Mouse (Mus musculus): ENCODE results near the gene S100a10.

The S100a10 gene

DNA sequence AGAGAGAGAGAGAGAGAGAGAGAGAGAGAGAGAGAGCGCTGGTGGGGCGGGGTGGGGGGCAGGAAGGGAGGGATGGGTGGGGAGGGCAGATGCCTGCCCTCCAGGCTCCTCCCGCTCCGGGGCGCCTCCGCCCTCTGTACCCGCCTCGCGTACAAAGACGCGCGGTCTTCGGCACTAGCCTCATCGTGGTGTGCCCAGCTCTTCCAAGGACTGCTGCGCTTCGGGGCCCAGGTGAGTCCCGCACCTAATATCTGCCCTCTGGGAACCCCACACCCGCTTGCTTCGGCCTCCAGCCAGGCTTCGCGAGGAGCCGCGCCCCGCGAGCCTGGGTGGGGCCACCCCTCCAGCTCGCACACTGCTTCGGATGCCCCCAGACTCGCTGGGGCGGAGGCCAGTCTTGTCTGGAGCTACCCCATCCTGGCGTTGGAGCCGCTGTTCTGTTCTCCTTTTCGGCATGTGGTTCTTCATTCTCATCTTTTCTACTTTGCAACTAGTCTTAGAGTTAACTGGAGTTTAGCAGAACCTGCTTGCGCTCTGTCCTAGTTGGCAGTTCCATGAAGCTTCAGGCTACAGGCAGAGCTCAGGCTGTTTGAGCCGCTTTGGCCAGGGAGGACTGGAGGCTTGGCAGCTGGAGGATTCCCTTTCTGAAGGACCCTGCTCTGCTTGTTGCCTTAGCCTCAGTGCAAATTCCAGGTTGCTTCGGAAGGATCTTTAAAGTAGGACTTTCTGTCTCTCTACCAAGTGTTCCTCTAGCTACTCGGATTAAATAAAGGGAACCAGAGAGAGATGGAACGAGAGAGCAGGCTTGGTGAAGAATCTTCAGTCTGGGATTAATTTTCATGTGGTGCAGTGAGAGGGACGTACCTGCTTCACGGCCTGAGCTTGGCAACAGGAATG, at the start of gene S100a10:
S100a10 (plus strand) TSS at position 100 of the 897 bp plus-strand sequence.
- in situ Hi-C loops (cut with MboI, MseI), result no loop called here

DNA sequence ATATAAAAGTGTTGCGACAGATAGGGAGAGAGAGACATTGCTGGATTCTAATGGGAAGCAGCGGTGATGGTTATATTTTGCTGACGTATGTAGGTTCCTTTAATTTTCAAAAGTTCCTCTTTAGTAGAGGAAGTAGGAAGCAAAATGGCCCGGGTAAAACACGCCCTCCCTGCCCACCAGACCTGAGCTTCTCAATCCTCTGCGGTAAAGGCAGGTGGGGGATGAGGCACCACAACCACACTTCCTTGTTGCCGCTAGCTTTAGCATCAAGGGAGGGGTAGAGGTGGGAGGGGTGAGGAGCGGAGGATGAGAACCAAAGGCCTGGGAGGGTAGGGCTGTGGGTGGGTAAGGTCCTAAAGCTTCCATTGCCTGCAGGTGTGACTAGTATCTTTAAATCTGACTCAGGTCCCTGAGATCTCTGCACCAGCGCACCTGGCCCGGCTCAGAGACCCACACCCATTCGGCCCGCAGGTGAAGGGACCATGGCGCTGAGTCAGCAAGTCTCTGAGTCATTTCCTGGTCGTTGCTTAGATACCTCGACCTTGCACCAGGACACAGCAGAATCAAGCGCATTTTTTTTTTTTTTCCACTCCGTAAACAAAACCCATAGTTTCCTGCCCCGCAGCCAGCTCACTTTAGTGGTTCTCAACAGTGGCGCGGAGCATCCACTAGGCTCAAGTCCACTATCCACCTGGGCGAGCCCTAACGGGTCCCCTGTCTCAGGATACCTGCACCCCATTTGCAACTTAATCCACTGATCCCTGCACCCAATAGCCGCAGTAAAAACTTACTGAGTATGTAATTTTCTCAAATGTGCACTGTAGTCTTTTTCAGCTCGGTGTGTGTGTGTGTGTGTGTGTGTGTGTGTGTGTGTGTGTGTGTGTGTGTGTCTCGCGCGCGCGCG, 48.7 kb upstream of the S100a10 start:
- in situ Hi-C loops (cut with MboI, MseI), result no loop called here

DNA sequence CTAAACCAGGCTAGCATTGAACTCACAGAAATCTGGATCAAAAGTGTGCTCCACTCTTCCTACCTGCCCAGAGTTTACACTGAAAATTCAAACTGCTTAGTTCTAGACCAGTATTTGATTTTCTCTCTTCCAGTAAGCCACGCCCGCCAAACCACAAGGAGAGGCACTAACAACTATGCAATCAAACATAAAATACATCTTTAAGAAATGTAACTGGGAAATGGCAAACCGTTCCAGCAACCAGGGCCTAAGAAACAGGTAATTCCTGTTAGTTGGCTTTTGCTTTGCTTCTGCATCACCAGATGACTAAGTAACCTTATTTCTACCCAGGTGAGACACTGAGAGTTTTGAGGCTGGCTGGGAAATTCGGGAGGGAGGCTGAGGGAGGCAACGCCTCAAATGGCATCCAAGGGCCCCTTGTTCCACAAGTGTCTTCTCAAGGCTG, 48.0 kb upstream of the S100a10 start:
- in situ Hi-C loops (cut with MboI, MseI), result no loop called here

DNA sequence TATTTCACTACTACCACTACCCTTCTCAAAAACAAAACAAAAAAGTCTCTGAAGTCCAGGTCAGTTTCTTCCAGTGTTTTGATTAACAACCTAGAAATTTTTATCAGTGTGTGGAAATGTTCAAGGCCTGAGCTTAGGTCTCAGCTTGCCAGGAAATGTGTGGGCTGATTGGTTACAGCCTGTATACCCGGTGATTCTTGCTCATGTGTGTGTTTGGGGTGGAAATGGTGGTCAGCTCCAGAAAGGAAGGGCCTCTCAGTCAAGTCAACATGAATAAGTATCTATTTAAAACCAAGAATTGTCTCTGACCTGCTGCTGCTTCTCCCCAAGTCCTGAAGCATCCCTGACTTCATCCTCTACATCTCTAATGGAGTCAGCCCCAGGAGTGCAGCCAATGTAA, 45.6 kb upstream of the S100a10 start:
- in situ Hi-C loops (cut with MboI, MseI), result no loop called here

DNA sequence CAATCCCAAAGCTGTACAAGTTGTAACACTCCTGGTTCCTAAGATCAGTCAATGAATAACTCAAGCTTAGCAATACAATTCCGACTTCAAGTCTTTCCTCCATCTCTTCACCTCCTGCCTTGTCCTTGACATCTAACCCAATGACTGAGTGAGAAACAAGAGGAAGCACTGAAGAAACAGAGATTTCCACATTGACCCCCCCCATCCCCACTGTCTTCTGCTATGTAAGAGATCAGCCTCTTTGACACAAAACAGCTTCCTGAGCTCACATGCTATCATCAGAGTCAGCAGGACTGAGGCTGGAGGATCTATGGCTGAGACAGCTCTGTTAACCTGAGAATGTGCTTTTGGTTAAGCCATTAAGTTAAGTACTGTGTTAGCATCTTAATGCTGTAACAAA, 43.8 kb upstream of the S100a10 start:
- in situ Hi-C loops (cut with MboI, MseI), result loop anchor here (5.0 kb wide), 1 partner anchor 51 kb away; no protein-coding TSS in a partner anchor

DNA sequence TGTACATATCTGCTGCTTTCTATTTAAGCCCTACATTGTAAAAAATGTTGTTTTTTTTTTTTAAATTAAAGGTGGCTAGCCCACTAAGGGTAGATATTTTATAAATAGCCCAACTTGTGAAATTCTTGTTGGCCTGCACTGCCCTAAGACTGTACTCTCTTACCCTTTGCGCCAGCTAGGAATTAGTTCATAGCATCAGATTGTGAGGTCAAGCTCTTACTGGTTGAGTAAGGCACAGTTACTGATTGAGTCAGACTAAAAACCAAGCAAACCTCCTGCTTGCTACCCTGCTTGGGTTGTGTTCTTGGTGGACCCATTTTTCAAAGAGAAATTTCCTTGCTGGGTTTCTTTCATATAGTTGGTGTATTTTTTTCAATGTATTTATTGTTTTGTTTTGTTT, 43.1 kb upstream of the S100a10 start:
- in situ Hi-C loops (cut with MboI, MseI), result loop anchor here (5.0 kb wide), 1 partner anchor 50 kb away; no protein-coding TSS in a partner anchor

DNA sequence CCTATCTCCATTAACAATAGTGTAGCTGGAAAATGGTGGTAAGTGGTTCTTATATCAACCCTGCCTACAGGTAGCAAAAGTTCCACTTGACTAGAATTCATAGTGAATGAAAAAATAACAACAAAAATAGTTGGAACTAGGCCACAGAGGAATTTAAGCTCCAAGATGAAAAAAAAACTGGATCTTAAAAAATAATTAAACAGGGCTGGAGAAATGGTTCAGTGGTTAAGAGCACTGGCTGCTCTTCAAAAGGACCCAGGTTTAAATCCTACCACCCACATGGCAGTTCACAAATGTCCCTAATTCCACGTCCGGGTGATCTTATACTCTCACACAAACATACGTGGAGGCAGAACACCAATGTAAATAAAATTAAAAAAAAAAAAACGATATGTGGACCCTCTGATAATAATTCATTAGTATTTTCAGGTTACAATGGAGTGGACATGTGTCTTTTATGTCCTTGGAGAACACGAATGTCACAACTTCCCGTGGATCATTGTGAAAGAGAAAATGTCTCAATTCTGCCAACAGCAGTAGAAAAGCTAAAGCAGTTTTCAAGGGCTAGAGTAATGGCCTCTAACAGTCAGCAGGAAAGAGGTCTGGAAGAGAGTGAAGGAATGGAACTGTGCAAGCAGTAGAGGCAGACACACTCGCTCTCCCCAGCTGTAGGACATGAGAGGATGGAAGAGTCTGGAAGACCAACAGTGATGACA, 42.3 kb upstream of the S100a10 start:
- in situ Hi-C loops (cut with MboI, MseI), result loop anchor here (5.0 kb wide), 1 partner anchor 50 kb away; no protein-coding TSS in a partner anchor

DNA sequence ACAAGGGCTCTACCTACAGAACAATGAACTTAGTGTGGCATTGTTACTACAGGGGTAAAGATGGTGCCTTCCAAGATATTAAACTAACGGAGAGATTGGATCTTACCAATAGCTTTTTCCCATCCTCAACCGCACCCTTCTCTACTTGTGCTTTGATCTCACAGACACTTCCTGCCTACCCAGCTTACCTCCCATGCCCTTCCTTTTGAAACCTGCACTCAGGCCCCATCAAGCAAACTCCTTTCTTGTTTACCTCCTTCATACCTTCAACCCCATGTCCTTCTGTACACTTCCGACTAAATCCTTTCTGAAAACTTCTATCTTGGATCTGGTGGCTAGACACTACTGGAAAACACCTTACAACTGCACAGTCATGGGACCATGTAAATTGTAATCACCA, 40.3 kb upstream of the S100a10 start:
- in situ Hi-C loops (cut with MboI, MseI), result loop anchor here (5.0 kb wide), 1 partner anchor 48 kb away; no protein-coding TSS in a partner anchor

DNA sequence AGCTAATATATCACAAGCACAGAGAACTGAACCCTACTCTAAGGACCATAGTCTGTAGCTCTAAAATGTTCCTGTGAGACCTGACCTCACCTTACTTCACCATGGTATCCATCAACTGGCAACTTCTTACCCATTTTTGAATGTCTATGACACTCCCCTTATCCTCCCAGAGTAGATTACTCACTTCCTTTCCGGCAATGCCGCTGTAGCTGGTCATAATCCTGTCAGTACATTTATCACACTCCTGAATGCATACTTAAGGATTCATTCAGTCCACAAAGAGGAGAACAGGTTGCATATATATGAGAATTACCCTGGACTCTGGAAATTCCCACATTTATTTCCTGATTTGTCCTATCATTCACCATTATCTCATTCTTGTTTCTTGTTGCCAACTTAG, 37.5 kb upstream of the S100a10 start:
- in situ Hi-C loops (cut with MboI, MseI), result no loop called here

DNA sequence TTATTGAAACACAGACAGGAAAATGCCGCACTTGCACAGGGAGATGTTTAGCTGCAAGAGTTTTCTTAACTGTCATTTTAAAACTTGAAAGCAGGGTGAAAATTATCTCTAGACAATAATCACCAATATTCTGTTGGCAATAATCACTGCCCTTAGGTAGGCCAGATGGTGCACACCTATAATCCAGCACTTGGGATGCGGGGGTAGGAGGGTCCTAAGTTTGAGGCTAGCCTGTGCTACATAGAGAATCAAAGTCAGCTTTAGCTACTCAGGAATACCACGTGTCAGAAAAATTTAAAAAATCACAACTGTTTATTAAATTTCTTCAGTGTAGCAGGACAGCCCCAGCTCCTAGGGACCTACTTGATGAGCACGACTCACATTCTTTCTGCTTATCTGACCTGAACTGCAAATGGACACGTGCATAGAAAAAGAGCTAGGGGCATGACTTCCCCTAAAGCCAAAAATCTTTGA, 35.0 kb upstream of the S100a10 start:
- in situ Hi-C loops (cut with MboI, MseI), result no loop called here

DNA sequence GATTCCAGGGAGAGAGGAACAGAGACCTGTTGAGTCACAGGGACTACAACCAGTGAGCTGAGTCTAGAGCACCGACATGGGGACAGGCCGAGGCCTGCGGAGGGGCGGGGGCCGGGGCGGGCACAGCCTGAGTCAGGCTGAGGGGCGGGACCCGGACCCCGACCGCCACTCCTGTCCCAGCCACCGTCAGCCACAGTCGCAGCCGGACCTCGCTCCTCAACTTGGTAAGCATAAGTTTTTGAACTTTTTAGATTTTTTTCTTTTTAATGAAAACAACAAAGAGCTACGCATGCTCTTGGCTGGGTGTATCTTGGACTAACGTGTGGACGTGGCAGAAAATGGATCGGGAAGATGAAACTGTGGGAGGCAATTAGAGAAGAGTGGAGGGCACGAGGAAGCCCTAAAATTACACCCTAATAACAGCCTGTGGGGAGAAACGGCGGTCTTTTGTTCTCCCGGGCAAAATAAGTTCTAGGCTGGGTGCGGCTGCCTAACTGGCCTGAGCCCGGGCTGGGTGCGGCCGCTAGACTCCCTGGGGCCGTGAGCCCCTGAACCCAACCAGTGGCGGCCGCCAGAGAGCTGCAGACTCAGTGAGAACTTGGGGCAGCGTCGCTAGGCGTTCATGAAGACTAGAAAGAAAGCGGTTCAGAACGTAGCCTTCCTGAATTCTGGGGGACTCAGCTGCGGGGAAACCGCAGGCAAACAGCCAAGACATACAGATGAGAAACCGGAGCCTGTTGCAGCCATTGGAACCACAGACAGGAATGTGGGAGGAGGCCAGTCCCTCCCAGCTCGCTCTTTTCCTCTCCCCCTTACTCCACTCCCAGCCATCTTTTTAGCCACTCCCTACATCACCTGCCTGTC, 34.3 kb upstream of the S100a10 start, which contains the start of gene S100a11:
S100a11 (plus strand) TSS at position 159 of the 864 bp plus-strand sequence.
- in situ Hi-C loops (cut with MboI, MseI), result no loop called here

DNA sequence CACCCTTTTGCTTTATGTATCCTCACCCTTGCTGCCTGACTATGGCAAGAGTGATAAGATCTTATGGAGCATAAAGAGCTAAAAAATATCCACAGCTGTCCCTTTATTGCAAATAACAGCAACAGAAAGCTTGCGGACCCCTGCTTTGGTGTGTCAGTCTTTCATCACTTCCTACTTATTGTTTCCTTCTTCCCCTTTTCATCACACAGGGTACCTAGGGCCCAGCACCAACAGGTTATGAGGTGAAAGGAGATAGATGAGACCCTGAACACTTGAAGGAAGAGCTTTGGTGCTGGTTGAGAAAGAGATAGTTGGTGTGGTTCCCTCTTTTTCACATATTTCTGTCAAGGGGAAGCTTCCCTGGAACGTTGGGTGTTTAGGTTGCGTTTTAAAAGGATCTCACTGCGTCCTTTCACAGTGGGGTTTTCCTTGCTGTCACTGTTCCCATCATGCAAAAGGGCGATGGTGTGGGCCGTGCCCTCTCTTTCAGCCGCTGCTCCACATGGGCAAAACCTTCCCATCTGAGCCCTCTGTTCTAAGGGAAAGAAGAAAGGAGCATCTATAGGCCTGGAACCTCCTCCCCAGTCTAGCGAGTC, 33.3 kb upstream of the S100a10 start:
- in situ Hi-C loops (cut with MboI, MseI), result no loop called here

DNA sequence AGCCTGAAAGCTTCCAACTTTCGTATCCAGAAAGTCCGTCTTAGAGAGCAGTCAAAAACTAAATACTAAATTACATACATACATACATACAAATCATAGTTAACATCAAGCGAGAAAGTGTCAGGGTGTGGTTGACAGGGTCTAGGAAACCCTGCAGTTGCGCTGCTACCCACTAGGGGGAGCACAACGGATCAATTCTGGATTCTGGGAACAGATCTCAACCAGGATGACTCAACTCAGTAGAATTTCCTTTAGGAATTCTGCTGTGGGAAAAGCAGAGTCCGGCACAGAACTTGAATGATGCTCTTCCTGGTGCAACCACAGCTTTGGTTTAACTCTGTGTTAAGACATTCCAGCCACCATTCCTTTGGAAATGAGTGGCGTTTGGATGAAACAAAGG, 32.3 kb upstream of the S100a10 start:
- in situ Hi-C loops (cut with MboI, MseI), result no loop called here

DNA sequence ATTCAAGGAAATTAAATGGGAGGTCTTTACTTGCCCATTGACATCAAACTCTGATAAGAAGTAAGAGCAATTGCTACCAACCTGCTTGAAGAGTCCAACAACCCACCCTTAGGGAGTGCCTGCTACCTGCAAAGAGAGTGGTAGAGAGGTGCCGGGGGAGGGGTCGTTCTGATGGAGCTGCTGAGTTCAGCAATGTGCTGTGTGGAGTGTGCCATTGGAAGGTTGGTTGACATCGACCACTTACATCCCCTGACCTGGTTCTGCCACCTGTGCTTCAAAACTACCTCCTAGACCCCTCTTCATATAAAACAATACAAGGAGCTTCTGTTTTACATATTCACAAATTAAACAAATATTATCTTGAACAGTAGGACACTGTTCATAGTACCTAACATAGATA, 27.6 kb upstream of the S100a10 start:
- in situ Hi-C loops (cut with MboI, MseI), result no loop called here

DNA sequence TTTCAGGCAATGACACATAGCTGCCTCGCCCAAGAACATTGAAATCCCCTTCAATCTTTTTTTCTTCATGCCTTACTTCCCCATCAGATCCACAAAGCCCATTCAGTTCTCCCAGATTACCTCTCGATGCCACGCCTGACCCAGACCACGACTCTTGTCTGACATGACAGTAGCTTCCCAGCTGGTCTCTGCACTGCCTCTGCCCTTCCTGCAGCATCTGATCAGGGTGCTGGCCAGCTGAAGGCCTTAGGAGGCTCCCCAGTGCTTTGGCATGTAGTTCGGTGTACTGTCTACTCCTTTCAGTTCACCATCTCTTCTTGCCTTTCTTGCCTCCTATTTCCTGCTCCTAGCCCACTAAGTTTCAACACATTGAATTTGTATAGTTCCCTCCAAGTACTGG, 26.1 kb upstream of the S100a10 start:
- in situ Hi-C loops (cut with MboI, MseI), result no loop called here

DNA sequence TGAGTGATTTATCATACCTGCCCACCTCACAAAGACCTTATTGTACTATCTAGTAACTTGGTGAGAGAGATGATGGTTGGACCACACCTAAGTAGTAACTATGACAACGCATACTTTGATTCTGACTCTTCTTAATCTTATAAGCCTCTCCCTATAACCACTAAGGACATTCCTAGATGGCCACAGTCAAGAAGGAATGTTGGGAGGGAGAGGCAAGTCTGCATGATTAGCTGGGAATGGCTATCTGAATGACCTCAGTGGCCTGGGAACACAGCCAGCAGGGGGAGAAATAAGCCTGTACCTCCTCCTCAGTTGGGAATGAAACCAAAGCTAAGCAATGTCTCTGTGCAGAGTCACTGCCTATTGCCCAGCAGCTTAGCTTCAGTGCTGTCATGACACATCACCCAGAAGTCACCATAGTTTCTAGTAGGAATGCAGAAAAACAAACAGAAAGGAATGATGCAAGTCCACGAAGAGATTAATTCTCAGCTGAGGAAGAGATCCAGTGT, 17.8 kb upstream of the S100a10 start:
- in situ Hi-C loops (cut with MboI, MseI), result no loop called here

DNA sequence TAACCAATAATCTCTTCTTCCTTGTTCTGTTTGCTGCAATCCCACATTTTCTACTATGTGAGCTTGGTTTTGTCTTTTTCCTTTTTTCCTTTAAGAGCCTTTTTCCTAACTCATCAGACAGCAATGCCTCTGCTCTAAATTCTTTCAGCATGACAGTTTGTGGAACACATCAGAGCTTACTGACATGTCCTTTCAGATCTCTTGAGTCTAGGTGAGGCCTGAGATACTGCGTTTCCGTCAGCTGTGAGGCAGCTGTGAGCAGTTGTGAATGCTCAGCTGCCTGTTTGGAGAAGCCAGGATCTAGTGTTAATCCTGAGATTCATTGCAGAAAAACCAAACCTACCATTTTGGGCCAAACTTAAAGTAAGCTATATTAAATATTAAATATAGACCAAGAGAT, 16.4 kb upstream of the S100a10 start:
- in situ Hi-C loops (cut with MboI, MseI), result no loop called here

DNA sequence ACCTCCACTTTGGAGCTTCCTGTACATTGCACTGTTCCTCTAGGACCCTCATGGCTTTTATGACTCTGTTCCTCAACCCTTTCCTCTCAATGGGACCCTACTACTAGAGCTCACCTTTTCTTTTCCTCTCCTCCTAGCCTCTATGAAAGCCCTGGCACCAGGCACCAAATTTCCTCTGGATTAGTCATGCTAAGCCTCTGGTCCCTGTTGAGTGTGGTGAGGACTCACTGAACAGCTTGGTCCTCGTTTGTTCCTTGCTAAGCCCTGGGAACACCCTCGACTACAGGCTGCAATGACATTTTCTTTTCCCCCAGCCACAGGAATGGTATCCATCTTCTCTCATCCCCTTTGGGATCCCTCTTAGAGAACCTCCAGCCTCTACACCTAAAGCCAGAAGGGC, 13.4 kb upstream of the S100a10 start:
- in situ Hi-C loops (cut with MboI, MseI), result loop anchor here (5.0 kb wide), 1 partner anchor 61 kb away; no protein-coding TSS in a partner anchor

DNA sequence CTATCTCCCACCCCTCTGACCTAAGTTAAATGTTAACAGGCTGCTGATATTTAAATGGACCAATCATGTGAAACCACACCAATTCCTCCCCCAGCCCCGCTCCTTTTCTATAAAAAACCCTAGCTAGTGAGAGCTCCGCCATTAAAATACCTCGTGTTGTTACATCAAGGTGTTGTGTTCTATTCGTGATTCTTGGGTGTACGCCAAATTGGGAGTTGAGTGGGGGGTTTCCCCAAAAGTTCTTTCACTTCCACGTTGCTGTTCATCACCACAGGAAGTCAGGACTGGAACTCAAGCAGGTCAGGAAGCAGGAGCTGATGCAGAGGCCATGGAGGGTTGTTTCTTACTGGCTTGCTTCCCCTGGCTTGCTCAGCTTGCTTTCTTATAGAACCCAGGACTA, 10.7 kb upstream of the S100a10 start:
- in situ Hi-C loops (cut with MboI, MseI), result loop anchor here (5.0 kb wide), 1 partner anchor 58 kb away; no protein-coding TSS in a partner anchor
